Mouse (Mus musculus) heart, embryonic 16.5 days (tissue): ENCODE measurements around the gene Slc10a1. TPM values are rescaled to one million over a fixed set of nuclear protein-coding genes. Genes with fewer than 3 reads are reported as not detected.

Source experiments
- ATAC-seq: fragments of 200-750 bp; cut with Nextera tagmentation; replicated peaks from 2 replicates; pipeline ENCODE4 v1.8.0; 2017; ENCODE audit warnings: moderate number of reproducible peaks; ENCODE audit not compliant: insufficient read depth, low FRiP score; ENCODE audit errors: extremely low read depth
- H3K27ac ChIP-seq: fragments of 300-500 bp; sonication (generic); 2 replicates; pipeline ENCODE4 v1.5.1; 2014; ENCODE audit warnings: mild to moderate bottlenecking, low read length, control low read depth, moderate library complexity
- H3K27me3 ChIP-seq: fragments of 300-500 bp; sonication (generic); 2 replicates; pipeline ENCODE4 v1.6.1; 2014; ENCODE audit warnings: low read length, mixed read lengths; ENCODE audit not compliant: control insufficient read depth, insufficient read depth
- H3K36me3 ChIP-seq: fragments of 300-500 bp; sonication (generic); 2 replicates; pipeline ENCODE4 v1.6.1; 2014; ENCODE audit not compliant: control insufficient read depth, insufficient read depth
- H3K4me1 ChIP-seq: fragments of 300-500 bp; sonication (generic); 2 replicates; pipeline ENCODE4 v1.6.1; 2014; ENCODE audit warnings: low read length, mixed read lengths; ENCODE audit not compliant: control insufficient read depth, insufficient read depth
- H3K4me2 ChIP-seq: fragments of 300-500 bp; sonication (generic); 2 replicates; pipeline ENCODE4 v1.6.1; 2014; ENCODE audit warnings: low read depth, mild to moderate bottlenecking, control low read depth, low read length
- H3K4me3 ChIP-seq: fragments of 300-500 bp; sonication (generic); 2 replicates; pipeline ENCODE4 v1.5.1; 2014; ENCODE audit warnings: mild to moderate bottlenecking, control low read depth, low read length
- H3K9ac ChIP-seq: fragments of 300-500 bp; sonication (generic); 2 replicates; pipeline ENCODE4 v1.6.1; 2014; ENCODE audit warnings: low read length, control low read depth
- H3K9me3 ChIP-seq: fragments of 300-500 bp; sonication (generic); replicated peaks from 2 replicates; pipeline ENCODE4 v1.6.1; 2016; ENCODE audit warnings: low read length; ENCODE audit not compliant: control insufficient read depth
- WGBS: fragments of 180-500 bp; shearing (Covaris S2); extraction: QIAGEN DNeasy Blood & Tissue Kit; methylation state at CpG from one replicate; pipeline ENCODE4 v1.1.7; 2014; 5-methylcytosine and 5-hydroxymethylcytosine counted together
- polyA plus RNA-seq: library from polyadenylated mRNA; unstranded; fragments of >200 nt; fragmentation: Nextera tagmentation; extraction: Ambion mirVana; gene quantifications from 2 replicates; pipeline ENCODE4 v1.2.1, GENCODE M21; 2015

The Slc10a1 gene
- polyA plus RNA-seq, 1 experiment from 2014 or later, result 0.35 TPM

GRCm38 (mm10) chr12:80939165-80939564, 29.3 kb downstream of the Slc10a1 start:
- H3K9me3 ChIP-seq, result no peaks in the 10 kb centered on the region
- H3K27ac ChIP-seq, result peak overlapping the region; percentile 58; the same call in 1 of the 2 replicates
- 70% methylated on average over 4 of the region's 4 CpGs for WGBS
- no peaks in the 10 kb centered on the region; the same call in 1 of the 2 replicates for H3K4me1 ChIP-seq
- H3K27me3 ChIP-seq, result no peaks in the 10 kb centered on the region
- no peak overlapping the region for H3K4me2 ChIP-seq
- no peaks in the 10 kb centered on the region for H3K36me3 ChIP-seq
- H3K9ac ChIP-seq, result no peak overlapping the region
- no peak overlapping the region for H3K4me3 ChIP-seq
- peak; percentile 8; the same call in 1 of the 2 replicates for ATAC-seq

- peak; percentile 42; the same call in 1 of the 2 replicates for ATAC-seq
- Histone ChIP-seq H3K4me3 (no peak overlapping the region), H3K9ac (no peak overlapping the region), H3K4me1 (no peaks in the 10 kb centered on the region; the same call in 1 of the 2 replicates), H3K36me3 (no peaks in the 10 kb centered on the region), H3K4me2 (no peak overlapping the region), H3K27me3 (no peaks in the 10 kb centered on the region), H3K9me3 (no peaks in the 10 kb centered on the region), H3K27ac (peak overlapping the region; percentile 58; the same call in 1 of the 2 replicates)
- WGBS, result 23% methylated on average over 5 of the region's 5 CpGs
Observed at GRCm38 (mm10) chr12:80938642-80939041, 29.9 kb downstream of the Slc10a1 start.

GRCm38 (mm10) chr12:80937331-80938029, 31.0 kb downstream of the Slc10a1 start:
- no peak overlapping the region for H3K27ac ChIP-seq
- H3K9me3 ChIP-seq, result no peaks in the 10 kb centered on the region
- H3K27me3 ChIP-seq, result no peaks in the 10 kb centered on the region
- H3K4me3 ChIP-seq, result no peak overlapping the region
- H3K4me2 ChIP-seq, result no peak overlapping the region
- H3K9ac ChIP-seq, result no peak overlapping the region
- no peak for ATAC-seq
- H3K36me3 ChIP-seq, result no peaks in the 10 kb centered on the region
- no peaks in the 10 kb centered on the region; the same call in 1 of the 2 replicates for H3K4me1 ChIP-seq
- 72% methylated on average over 9 of the region's 9 CpGs for WGBS

GRCm38 (mm10) chr12:80936751-80937150, 31.8 kb downstream of the Slc10a1 start:
- ATAC-seq, result no peak
- 52% methylated on average over 2 of the region's 2 CpGs for WGBS
- Histone ChIP-seq H3K4me3 (no peak overlapping the region), H3K27ac (no peak overlapping the region), H3K4me1 (no peaks in the 10 kb centered on the region; the same call in 1 of the 2 replicates), H3K36me3 (no peaks in the 10 kb centered on the region), H3K9me3 (no peaks in the 10 kb centered on the region), H3K4me2 (no peak overlapping the region), H3K9ac (no peak overlapping the region), H3K27me3 (no peaks in the 10 kb centered on the region)

GRCm38 (mm10) chr12:80932865-80933264, 35.6 kb downstream of the Slc10a1 start:
- 85% methylated on average over 1 of the region's 1 CpGs for WGBS
- no peak for ATAC-seq
- no peaks in the 10 kb centered on the region for H3K27me3 ChIP-seq

GRCm38 (mm10) chr12:80931402-80932140, 36.9 kb downstream of the Slc10a1 start:
- H3K9me3 ChIP-seq, result no peaks in the 10 kb centered on the region
- H3K36me3 ChIP-seq, result no peaks in the 10 kb centered on the region
- H3K4me1 ChIP-seq, result no peaks in the 10 kb centered on the region
- H3K27ac ChIP-seq, result no peak overlapping the region
- no peak for ATAC-seq
- H3K27me3 ChIP-seq, result no peaks in the 10 kb centered on the region
- 75% methylated on average over 3 of the region's 3 CpGs for WGBS
- H3K4me2 ChIP-seq, result no peak overlapping the region
- H3K4me3 ChIP-seq, result no peak overlapping the region
- H3K9ac ChIP-seq, result no peak overlapping the region

More at GRCm38 (mm10) chr12:80932865-80933264, 35.6 kb downstream of the Slc10a1 start:
- H3K27ac ChIP-seq, result no peak overlapping the region
- no peak overlapping the region for H3K4me3 ChIP-seq
- H3K4me2 ChIP-seq, result no peak overlapping the region
- H3K9ac ChIP-seq, result no peak overlapping the region
- H3K9me3 ChIP-seq, result no peaks in the 10 kb centered on the region
- H3K36me3 ChIP-seq, result no peaks in the 10 kb centered on the region
- no peaks in the 10 kb centered on the region for H3K4me1 ChIP-seq

- ATAC-seq, result no peak
- no peak overlapping the region for H3K4me2 ChIP-seq
- H3K36me3 ChIP-seq, result no peaks in the 10 kb centered on the region
- H3K4me3 ChIP-seq, result no peak overlapping the region
- H3K4me1 ChIP-seq, result peaks cover 3% of the 10 kb centered on the region; the same call in 1 of the 2 replicates
- no peak overlapping the region for H3K9ac ChIP-seq
- no peaks in the 10 kb centered on the region for H3K9me3 ChIP-seq
- WGBS, result 80% methylated on average over 7 of the region's 7 CpGs
- H3K27ac ChIP-seq, result no peak overlapping the region
- H3K27me3 ChIP-seq, result no peaks in the 10 kb centered on the region
Observed at GRCm38 (mm10) chr12:80930141-80930540, 38.4 kb downstream of the Slc10a1 start.

- H3K4me1 ChIP-seq, result peaks cover 3% of the 10 kb centered on the region; the same call in 1 of the 2 replicates
- no peak for ATAC-seq
- no peaks in the 10 kb centered on the region for H3K9me3 ChIP-seq
- 75% methylated on average over 3 of the region's 3 CpGs for WGBS
- H3K4me2 ChIP-seq, result no peak overlapping the region
- no peak overlapping the region for H3K27ac ChIP-seq
- no peak overlapping the region for H3K4me3 ChIP-seq
- H3K9ac ChIP-seq, result no peak overlapping the region
- no peaks in the 10 kb centered on the region for H3K36me3 ChIP-seq
- no peaks in the 10 kb centered on the region for H3K27me3 ChIP-seq
Observed at GRCm38 (mm10) chr12:80928881-80929280, 39.6 kb downstream of the Slc10a1 start.

- Histone ChIP-seq H3K36me3 (no peaks in the 10 kb centered on the region), H3K27ac (no peak overlapping the region), H3K4me3 (no peak overlapping the region), H3K4me1 (peaks cover 3% of the 10 kb centered on the region; the same call in 1 of the 2 replicates), H3K4me2 (no peak overlapping the region), H3K9me3 (no peaks in the 10 kb centered on the region), H3K27me3 (no peaks in the 10 kb centered on the region), H3K9ac (no peak overlapping the region)
- WGBS, result 55% methylated on average over 1 of the region's 1 CpGs
- ATAC-seq, result no peak
Observed at GRCm38 (mm10) chr12:80927518-80927917, 41.0 kb downstream of the Slc10a1 start.
